Mouse (Mus musculus) CH12F3 (cell line): ENCODE results near the gene Skp2.

Source experiments
- in situ Hi-C: fragments of 300-500 bp; cut with MboI; formaldehyde crosslinking; loops from 2 replicates; pipeline ENCODE4 v1.14.3; 2020; ENCODE audit warnings: low sequenced_read_pairs

Skp2 gene

DNA sequence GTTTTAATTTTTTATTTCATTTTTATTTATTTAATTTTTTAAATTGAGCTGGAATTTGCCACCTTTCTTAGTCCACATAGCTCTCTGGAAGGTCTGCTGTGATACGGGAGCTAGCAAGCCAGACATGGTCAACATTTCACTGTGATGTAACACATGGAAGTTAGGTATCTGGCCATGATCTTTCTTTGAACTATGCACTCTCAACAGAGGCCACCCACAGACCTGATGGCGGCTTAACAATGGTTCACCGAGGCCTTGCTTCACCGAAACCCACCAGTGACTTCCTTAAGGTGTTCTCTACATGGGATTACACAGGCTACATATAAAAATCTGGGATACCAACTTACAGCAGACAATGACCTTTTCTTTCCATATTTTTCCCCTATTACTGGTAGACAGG is 41.1 kb downstream of the Skp2 start:
- in situ Hi-C loops, result no loop called here

DNA sequence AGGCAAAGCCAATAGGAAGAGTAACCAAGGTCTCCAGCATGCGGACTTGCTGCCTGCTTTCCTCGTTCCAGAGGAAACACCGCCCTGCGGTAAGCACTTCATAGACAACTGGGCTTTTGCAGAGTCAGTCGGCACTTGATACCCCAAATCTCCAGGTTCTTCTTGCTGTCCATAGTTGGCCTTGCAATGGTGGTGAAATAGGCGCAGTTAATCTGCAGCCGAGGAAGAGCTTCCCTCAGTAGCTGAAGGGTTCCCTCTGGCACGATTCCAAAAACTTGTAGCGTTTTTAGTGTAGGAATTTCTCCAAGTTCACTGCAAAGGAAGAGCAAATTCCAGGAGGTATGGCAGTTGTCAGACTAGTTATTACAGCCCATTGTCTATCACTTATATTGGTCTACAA is 41.7 kb downstream of the Skp2 start:
- in situ Hi-C loops, result no loop called here

DNA sequence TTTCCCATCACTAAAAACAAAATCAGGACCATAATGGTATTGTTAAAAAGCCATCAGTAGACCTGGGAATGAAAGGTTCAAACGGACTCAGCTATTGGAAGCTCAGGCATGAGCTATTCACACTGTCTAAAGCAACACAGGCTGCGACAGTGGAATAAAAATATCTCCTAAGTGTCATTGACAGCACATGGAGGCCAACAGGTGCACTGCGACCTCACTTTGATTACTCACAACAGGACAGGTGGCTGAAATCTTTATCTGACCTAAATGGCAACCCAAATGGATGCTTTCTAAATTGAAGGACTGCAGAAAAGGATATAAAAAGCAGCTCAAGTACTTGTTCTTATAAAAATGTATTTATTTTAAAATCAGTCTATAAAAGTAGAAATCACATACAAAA is 43.6 kb downstream of the Skp2 start:
- in situ Hi-C loops, result no loop called here

DNA sequence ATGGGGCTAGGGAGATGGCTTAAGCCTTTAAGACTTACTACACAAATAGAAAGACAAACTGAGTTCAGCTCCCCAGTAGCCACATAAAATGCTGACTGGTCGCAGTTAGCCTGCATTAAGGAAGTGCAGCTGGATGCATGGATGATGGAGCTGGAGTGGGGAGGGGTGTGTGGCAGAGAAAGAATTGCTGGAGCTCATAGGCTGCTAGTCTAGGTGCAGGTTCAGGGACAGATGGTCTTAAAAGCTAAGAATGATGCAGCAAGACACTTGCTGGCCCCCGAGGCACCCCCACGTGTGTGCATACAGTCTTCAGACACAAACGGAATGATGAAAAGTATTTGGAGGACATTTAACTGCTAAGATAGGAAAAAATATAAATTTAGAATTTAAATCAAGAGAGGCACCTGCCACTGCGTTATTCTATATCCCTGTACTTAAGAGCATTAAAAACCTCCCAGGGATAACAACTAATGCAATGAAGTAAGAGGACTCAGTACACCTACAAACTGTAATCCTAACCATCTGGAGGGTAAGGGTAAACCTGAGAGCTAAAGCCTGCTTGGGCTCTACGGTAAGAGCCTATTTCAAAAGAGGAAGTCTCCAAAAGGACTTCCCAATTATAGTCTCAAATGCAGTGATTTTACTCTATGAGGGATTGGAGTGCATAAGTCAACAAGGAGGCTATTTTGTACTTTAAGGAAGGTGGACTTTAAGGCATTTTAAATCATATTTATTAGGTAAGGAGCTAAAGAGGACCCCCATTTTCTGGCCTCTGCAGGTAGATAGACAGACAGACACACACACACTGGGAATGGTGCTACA is 44.5 kb downstream of the Skp2 start:
- in situ Hi-C loops, result no loop called here

DNA sequence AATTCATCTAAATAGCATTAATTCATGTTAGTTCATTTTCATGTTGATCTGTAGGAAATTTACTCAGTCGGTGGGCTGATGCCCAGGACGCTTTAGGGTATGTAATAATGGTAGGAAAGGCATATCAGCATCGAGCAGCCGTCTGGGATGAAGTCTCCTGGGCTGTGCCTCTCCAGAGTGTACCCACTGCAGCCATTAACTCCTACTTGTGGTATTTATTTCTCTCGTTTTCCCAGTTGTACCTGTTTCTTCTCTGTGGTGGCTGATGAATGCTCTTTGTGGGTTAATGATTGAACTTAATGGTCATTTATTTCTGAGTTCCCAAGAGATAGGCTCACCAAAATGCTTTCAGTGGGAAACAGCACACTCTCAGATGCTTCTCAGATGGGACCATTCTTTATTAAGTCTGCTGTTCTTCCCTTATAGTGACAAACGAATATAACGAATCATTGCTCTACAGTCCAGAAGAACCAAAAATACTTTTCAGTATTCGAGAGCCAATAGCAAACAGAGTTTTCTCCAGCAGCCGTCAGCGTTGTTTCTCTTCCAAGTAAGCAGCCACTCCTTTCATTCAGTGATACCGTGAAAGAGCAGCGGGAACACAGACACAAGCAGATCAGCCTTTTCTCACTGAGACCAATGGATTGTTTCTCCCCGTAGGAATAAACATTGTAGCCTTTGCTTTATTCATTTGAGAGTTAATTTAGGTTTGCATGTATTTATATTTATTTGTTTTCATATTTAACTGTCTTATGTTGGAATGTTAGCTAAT is 48.7 kb downstream of the Skp2 start:
- in situ Hi-C loops, result no loop called here

DNA sequence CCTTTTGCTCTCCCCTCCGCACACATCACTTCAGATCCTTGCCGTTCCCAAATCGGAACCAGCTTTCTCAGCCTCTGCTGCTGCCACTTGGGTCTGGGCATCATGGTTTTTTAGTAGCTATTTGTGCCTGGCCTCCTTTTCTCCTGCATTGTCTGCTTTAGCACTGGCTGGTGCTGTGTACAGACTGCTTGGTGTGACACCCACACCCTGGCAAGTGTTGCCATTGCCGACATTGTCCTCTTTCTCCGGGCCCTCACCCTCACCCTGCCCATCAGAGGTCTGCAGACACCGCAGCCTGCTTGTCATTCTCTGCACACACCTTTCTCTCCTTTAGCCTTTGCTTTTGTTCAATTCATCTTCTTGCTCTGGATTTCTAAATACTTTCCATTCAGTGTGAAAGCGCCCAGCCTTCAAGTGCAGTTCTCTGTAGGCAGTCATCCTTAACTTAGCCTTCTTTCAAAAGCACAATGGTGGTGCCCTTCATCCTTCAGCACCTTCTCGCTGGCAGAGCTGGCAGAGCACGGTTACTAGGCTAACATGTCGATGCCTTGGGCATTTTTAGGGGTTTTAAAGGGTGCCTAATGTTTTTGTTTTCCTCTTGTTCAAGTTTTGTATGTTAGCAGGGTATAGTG is 54.7 kb downstream of the Skp2 start:
- in situ Hi-C loops, result no loop called here

DNA sequence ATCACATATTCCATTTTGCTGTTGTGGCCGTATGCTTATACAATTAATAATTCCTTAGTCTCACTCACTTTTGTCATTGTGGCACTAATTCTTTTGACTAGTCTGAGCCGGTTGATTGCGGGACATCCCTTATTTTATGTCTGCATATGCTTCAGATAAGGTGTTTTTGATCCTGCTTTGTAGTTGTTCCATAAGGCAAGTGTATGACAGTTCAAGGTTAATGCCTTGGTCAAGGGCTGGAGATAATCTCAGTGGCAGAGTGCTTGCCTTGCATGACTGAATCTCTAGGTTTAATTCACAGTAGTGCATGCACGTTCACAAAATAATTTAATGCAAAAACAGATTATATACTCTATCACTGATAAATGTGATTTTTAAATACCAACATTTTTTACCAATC is 58.4 kb downstream of the Skp2 start:
- in situ Hi-C loops, result no loop called here

DNA sequence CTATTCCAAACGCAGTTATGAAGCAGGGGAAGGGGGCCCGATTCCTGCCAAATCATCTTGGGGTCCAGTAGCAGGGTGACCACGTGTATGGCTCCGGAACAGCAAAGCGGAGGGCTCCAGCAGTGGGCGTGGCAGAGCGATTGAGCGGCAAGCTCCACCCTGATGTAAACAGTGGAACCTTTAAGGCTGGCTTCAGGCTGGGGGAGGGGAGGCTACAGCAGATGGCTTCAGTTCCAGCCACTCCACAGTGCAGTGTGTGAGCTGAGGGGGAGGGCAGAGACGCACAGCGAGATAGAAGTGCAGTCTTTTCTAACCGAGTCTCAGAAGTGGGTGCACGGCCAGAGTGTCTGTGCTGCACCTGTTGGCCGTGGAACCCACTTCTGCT is 60.9 kb downstream of the Skp2 start:
- in situ Hi-C loops, result no loop called here

DNA sequence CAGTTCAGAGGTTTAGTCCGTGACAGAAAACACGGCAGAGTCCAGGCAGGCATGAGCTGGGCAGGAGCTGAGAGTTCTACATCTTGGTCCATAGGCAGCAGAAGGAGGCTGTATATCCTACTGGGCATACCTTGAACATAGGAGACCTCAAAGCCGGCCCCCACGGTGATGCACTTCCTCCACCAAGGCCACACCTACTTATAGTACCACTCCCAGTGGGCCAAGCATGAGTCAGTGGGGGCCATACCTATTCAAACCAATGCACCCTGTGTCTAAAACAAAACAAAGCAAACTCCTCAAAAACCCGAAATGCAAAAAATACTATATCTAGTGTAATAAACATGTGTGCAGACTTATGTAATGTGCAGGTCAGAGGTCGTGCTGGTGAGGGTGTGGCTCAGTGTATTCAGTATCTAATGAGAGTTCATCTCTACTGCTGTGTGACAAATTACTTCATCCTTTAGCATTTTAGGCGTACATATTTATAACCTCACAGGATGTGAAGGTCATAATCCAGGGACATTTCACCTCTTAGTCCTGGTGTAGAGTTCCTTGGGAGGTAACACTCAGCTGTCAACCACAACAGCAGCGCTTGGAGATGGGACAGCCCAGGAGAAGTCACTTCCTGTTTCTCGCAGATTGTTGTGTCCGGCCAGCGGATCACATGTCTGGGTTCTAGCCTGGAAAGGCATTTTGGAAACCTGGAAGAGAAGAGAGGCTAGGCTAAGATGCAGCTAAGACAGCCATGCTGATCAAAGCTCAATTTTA is 61.4 kb downstream of the Skp2 start:
- in situ Hi-C loops, result no loop called here

DNA sequence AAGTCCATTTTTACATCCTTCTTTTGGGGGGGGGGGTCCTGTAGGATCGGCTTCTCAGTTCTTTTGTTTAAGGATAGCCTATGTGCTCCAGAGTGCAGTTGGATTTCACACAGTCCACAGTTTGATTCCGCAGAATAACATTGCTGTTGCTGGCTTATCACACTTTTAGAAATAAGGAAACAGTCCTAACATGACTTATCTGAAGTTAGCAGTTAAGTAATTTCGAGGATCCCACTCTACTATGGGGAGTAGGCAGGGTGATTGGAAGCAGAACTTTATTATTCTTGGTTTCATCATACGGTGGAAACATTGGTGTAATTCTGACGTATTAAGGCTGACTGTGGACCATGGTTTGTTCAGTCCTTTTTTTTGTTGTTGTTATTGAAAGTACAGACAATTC is 64.6 kb downstream of the Skp2 start:
- in situ Hi-C loops, result no loop called here

DNA sequence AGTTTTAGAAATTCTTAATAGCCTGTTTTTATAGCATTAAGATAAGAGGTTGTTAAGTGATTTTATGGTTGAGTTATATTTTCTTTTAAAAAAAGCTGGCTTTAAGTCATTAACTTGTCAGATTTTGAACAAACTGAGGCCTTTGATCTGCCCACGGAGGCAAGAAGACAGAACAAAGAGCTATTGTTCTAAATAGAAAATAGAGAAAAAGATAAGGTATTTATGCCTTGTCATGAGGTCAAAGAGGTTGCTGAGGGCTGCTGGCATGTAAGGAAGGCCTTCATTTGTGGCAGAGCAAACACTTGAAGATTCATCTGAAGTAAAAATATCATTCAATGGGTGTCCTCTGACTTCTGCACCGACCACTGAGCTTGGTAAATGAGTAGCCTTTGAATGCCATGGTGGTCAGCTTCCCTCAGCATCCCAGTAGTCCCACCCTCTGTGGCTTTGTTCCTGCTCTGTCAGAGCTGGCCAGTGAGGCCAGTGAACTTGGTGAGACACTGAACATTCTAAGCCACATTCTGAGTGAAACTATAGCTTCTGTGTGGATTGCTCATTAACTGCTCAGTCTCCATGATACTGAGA is 66.0 kb downstream of the Skp2 start:
- in situ Hi-C loops, result no loop called here

DNA sequence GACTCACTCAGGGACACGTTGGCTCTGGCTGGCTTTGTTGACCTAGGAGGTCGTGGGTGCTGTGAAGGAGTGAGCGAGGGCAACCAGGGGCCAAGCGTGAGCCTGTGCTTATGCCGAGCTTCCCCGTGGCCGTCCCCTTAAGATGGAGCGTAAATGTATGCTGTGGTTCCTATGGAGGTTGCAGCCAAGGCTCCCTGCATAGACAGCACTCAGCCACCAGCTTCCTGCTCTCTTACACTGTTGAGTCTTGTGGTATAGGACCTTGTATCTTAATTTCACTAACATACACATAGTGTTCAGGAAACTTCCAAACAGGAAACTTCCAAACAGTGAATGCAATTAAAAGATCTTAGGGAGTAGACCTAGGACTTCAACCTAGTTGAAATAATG is 66.5 kb downstream of the Skp2 start:
- in situ Hi-C loops, result no loop called here

DNA sequence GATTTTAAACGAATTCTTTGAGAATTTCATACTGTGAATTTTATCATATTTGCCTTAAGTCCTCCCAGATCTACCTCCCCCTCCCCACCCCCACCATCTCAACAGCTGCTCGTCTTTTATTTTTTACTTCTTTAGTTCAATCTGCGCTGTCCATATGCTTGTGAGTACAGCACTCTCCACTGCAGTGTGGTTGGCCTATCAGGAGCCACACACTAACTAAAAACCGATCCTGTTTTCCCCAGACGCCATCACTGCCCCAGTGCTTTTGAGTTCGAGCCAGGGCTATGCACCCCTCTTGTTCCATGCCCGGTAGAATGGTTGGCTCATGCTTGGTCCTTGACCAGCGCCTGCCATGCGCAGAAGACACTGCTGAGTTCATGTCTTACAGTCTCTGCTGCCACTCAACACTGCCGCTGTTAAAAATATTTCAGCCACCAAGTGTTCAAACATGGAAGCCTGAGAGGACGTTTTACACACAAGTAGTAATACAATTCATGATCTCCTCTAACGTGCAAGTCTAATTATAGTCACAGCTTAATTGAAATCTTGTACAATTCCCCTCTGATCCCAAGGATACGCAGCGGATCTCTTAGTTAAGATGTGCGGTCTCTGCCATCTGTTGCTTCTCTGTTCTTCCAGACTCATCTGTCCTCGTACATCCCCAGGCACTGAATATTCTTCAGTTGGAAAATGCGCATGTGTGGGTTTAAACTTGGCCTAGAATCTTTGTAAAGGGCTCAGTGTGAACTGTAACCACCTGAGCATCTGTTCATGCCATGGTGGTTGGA is 67.1 kb downstream of the Skp2 start:
- in situ Hi-C loops, result no loop called here

DNA sequence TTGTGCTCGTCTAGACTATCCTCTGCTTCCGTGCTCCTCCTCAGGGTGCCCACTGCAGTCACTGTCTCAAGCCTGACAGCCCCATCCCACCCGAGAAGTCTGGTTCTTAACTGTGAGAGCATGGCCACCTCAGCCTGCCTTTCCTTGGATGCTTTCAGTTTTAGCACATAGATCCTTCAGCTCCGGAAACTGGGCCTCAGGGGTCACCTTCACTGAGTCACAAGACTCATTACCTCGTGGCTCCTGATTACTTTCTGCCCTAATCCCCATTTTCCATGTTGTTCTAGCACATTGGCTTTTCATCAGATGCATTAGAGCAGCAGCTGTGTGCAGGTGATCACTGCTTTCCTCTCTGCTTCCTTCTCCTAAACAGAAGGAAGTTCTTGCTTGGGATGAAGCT is 67.8 kb downstream of the Skp2 start:
- in situ Hi-C loops, result no loop called here

DNA sequence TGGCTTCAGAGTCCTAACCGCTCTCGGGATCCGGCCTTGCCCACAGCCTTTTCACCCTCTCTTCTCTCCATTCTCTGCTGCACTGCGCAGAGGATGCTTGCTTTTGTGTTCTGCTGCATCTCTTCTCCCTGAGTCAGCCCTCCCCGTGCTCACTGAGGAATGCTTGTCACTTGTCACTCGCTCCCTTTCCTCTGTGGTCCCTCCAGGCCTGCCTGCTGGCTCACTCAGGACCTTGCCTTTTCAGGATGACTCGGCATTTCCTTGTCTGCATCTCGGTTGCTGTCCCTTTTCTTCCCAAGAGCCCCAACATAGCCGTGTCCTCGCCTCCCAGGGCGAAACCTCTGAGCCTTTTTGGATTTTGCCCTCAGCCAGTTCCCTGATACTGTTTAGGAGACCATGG is 68.4 kb downstream of the Skp2 start:
- in situ Hi-C loops, result no loop called here

DNA sequence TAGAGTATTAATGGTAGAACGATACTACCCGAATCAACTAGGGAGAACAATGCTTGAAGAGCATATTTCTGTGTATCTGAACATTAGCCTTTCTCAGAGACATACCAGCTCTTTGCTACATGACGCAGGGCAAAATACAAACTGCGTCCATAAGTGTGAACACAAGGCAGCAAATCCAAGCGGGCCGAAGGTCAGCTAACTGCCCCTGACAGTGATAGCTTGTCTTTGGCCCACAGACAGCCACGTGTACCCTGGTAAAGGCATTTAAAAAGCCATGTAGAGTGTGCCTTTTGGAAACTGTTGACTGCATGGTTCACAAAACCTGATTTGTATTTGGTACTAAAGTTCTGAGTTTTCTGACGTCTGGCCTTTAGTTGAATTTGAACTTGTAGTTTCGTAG is 72.5 kb downstream of the Skp2 start:
- in situ Hi-C loops, result no loop called here

DNA sequence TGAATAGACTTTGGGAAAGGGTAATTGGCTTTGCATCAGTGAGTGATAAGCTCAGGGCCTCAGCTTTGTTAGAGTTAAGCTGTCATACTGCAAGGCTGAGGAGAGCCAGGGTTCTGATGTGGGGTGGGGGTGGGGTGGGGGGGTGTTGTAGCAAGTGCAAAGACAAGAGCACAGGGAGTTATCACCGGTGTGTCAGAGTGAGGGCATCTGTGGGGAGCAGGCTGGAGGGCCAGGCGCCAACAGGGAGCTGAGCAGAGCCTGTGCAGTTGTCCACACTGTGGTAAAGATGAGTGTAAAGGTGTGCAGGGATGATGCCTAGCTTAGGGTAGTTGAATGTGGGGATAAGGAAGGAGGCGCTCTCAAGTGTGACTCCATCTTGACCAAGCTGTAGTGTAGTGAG is 73.9 kb downstream of the Skp2 start:
- in situ Hi-C loops, result no loop called here

DNA sequence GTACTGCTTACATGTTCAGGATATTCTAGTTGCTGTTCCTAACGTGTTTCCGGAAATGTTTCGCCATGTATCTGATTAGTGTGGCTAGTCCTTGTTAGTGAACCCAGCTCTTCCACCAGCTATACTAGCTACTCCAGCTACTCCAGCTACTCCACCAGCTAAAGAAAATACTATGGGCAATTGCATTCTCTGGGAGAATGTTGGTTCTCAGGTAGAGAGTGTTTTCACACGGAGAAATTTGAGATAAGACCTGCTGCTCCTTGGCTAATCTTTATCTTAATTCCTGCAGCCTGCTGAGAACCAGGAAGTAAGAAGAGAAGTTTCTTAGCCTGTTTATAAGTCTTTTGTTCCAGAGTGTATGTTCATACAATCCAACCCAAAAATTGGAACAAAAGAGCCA is 75.0 kb downstream of the Skp2 start:
- in situ Hi-C loops, result no loop called here

DNA sequence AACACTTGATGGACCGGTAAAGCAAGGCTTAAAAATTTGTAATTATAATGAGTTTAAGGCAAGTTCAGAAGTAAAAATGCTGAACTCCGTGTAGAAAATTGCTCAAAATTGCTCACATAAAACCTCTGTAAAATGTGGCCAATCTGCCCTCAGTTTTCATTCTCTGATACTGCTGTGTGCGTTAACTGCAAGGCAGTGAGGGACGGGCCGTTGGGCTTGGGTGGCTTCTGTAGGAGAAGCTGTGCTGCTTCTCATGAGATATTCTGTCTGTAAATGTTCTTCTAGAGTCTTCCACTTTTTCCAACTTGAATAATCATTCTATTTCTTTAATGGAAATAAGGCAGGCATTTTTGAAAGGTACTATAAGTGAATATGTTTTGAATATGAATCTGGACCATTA is 75.6 kb downstream of the Skp2 start:
- in situ Hi-C loops, result no loop called here
